8 mouse cellular contexts compared by ENCODE assay signal in the genomic region with DNA sequence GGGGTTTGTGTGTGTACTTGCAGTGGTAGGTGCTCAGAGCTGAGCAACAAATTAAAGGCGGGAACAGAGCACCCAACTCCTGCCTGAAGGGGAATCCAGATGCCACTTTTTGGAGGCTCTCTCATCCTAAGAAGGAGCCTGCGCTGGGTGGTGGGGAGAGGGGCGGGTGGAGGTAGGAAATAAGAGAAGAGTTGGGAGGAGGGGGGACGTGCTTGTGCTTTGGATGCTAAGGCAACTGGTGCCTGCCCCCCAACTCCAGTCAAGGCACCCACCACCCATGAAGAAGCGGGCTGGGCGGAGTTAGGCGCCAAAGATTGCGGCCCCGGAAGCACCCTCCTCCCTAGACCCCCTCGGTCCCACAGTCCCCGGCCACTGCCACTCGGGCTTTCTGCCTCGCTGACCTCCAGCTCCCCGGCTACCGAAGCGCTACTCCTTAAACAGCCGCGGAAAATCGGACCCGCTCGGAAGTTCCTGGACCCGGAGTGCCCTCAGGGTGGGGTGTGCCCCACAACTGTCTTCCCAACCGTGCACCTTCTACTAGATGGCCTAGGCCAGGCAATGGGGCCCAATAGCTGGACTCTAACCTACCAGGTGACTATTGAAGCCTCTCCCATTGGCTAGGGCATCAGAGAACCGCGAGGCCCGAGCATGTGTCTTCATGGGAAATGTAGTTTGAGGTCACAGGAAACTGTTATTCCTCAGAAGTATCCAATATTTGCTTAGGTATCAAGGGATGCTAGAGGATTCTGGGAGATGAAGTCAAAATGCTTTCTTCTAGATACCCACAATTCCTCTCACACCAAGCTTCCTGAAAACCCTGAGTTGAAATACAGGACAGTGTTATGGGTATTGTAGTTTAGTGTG. TPM values are rescaled to one million over a fixed set of nuclear protein-coding genes. Genes with fewer than 3 reads are reported as not detected.
A peak's percentile ranks its signal among the peaks of the same experiment; 100 is the strongest.
DNase-seq lines count a peak whose midpoint lies in the region; ATAC-seq lines count a peak whose summit lies in the region.

A gene (minus strand): TSS at position 560 of the 864 bp plus-strand sequence.

- peak; percentile 100 for ATAC-seq in megakaryocyte progenitor cell, adult 5-6 weeks (replicated peaks; ENCODE audit: poor library complexity)

- DNase-seq in adipocyte (ENCODE audit: low spot score) = peak; percentile 95
- DNase-seq in embryo, embryonic 10 days (ENCODE audit: low spot score) = peak; percentile 81
- peak; percentile 48 for DNase-seq in gastrocnemius, postnatal 10 days
- DNase-seq in induced T-regulatory cell, adult 2 months (ENCODE audit: low read depth) = peak; percentile 78
- peak; percentile 89 to 91 for DNase-seq in left cerebral cortex, adult 9 months (ENCODE audit: low spot score in 2 of 2)
- peak; percentile 67 for DNase-seq in right cerebral cortex, postnatal 14 days
- peak; percentile 58 to 78 for DNase-seq in urinary bladder, postnatal 36 days (ENCODE audit: low spot score in 2 of 2)

RNA-seq across cellular contexts. Expression of the gene that starts here (rescaled TPM):
- 10 to 100 TPM; 17.5 to 19.1 TPM for total RNA-seq in gastrocnemius, postnatal 10 days (2021)
- 6.3 and 9.0 TPM in 2 replicates for total RNA-seq in megakaryocyte progenitor cell, adult 5-6 weeks (2015)
- total RNA-seq in megakaryocyte progenitor cell, adult 5-6 weeks (2017) = 14.4 and 16.4 TPM in 2 replicates

Comparison
In these comparisons a context has a peak if more than half of its experiments do, and no peak if none do; other contexts are left out.
1. Peak in every context shown above with its lines: DNase-seq and ATAC-seq.